Mouse (Mus musculus): ENCODE results near the gene Cyfip1.

Gene Cyfip1

GRCm38 (mm10) chr7:55956054-55956453 lies 114.5 kb downstream of the Cyfip1 start:
- Histone ChIP-seq H3K36me3 (ENCODE audit: control insufficient read depth, insufficient read depth, low read length, poor library complexity, severe bottlenecking) (no peaks in the 10 kb centered on the region), H3K27me3 (ENCODE audit: control insufficient read depth, insufficient read depth, low read length, poor library complexity, severe bottlenecking) (no peaks in the 10 kb centered on the region)
- DNase-seq (ENCODE audit: low read depth, low spot score): no peak

GRCm38 (mm10) chr7:55957178-55957577 lies 115.6 kb downstream of the Cyfip1 start:
- no peak for DNase-seq (ENCODE audit: low read depth, low spot score)
- no peaks in the 10 kb centered on the region for H3K36me3 ChIP-seq (ENCODE audit: control insufficient read depth, insufficient read depth, low read length, poor library complexity, severe bottlenecking)
- no peaks in the 10 kb centered on the region for H3K27me3 ChIP-seq (ENCODE audit: control insufficient read depth, insufficient read depth, low read length, poor library complexity, severe bottlenecking)

GRCm38 (mm10) chr7:55957916-55958315 lies 116.4 kb downstream of the Cyfip1 start:
- H3K27me3 ChIP-seq (ENCODE audit: control insufficient read depth, insufficient read depth, low read length, poor library complexity, severe bottlenecking): no peaks in the 10 kb centered on the region

DNA sequence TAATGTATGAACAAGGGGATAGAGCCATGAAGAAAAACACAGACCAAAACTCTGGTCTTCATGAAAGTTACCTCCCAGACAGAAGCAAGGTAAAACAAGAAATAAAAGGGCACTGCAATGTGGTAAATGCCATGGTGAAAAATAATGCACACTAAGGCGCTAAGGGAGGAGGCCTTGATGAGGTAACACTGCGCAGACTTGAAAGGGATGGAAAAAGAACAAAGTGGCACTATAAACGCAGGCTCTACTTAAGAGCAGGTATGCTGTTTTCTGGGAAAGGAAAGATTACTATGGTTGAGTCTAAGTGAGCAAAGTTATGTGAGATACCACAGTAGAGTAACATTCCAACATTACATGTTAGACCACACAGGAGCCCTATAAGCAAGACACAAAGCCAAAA lies 118.3 kb downstream of the Cyfip1 start:
- Histone ChIP-seq H3K36me3 (ENCODE audit: control insufficient read depth, insufficient read depth, low read length, poor library complexity, severe bottlenecking) (no peaks in the 10 kb centered on the region), H3K27me3 (ENCODE audit: control insufficient read depth, insufficient read depth, low read length, poor library complexity, severe bottlenecking) (no peaks in the 10 kb centered on the region)
- no peak for DNase-seq (ENCODE audit: low read depth, low spot score)

More at GRCm38 (mm10) chr7:55957916-55958315, 116.4 kb downstream of the Cyfip1 start:
- no peaks in the 10 kb centered on the region for H3K36me3 ChIP-seq (ENCODE audit: control insufficient read depth, insufficient read depth, low read length, poor library complexity, severe bottlenecking)
- no peak for DNase-seq (ENCODE audit: low read depth, low spot score)

- H3K27me3 ChIP-seq (ENCODE audit: control insufficient read depth, insufficient read depth, low read length, poor library complexity, severe bottlenecking): no peaks in the 10 kb centered on the region
- no peak for DNase-seq (ENCODE audit: low read depth, low spot score)
Observed at GRCm38 (mm10) chr7:55960506-55960905, 119.0 kb downstream of the Cyfip1 start.

GRCm38 (mm10) chr7:55962004-55962908 lies 120.7 kb downstream of the Cyfip1 start, which contains the start of gene Nipa2:
Nipa2 (minus strand) TSS chr7:55962476.
- H3K36me3 ChIP-seq (ENCODE audit: control insufficient read depth, insufficient read depth, low read length, poor library complexity, severe bottlenecking): no peaks in the 10 kb centered on the region
- H3K27me3 ChIP-seq (ENCODE audit: control insufficient read depth, insufficient read depth, low read length, poor library complexity, severe bottlenecking): no peaks in the 10 kb centered on the region
- peak; percentile 94 for DNase-seq (ENCODE audit: low read depth, low spot score)

More at GRCm38 (mm10) chr7:55960506-55960905, 119.0 kb downstream of the Cyfip1 start:
- no peaks in the 10 kb centered on the region for H3K36me3 ChIP-seq (ENCODE audit: control insufficient read depth, insufficient read depth, low read length, poor library complexity, severe bottlenecking)

DNA sequence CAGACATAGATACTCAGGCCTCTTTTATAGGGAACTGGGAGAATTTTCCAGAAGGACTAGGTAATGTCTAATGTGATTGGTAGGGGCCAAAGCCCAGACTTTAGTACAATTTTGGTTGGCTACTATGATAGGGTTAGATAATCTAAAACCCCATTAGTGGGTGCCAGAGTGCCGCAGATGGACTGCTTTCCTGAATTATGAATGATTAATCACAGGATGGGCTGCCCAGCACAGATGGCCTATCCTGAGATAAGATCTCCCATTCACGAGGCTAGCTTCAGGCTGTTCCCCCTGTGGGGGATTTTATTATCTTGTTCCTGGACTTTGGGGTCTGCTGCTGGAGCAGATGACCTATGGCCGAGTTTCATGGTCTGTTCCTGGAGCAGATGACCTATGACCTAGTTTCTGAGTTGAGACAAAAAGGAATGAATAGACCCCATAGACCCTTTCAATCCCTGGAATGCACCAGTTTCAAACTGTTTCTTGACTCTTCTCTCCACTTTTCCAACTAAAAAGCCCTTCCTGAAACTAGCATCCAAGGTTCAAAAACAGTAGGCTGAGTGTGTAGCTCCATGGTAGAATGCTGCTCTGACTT lies 125.4 kb downstream of the Cyfip1 start:
- H3K27me3 ChIP-seq (ENCODE audit: control insufficient read depth, insufficient read depth, low read length, poor library complexity, severe bottlenecking): no peaks in the 10 kb centered on the region

GRCm38 (mm10) chr7:55968258-55968901 lies 126.8 kb downstream of the Cyfip1 start:
- no peaks in the 10 kb centered on the region for H3K36me3 ChIP-seq (ENCODE audit: control insufficient read depth, insufficient read depth, low read length, poor library complexity, severe bottlenecking)
- peak; percentile 66 for DNase-seq (ENCODE audit: low read depth, low spot score)
- no peaks in the 10 kb centered on the region for H3K27me3 ChIP-seq (ENCODE audit: control insufficient read depth, insufficient read depth, low read length, poor library complexity, severe bottlenecking)

More for the DNA sequence above, 125.4 kb downstream of the Cyfip1 start:
- DNase-seq (ENCODE audit: low read depth, low spot score): no peak
- H3K36me3 ChIP-seq (ENCODE audit: control insufficient read depth, insufficient read depth, low read length, poor library complexity, severe bottlenecking): no peaks in the 10 kb centered on the region

- Histone ChIP-seq H3K27me3 (ENCODE audit: control insufficient read depth, insufficient read depth, low read length, poor library complexity, severe bottlenecking) (no peaks in the 10 kb centered on the region), H3K36me3 (ENCODE audit: control insufficient read depth, insufficient read depth, low read length, poor library complexity, severe bottlenecking) (no peaks in the 10 kb centered on the region)
- DNase-seq (ENCODE audit: low read depth, low spot score): peak; percentile 21
Observed at GRCm38 (mm10) chr7:55969415-55969814, 127.9 kb downstream of the Cyfip1 start.

DNA sequence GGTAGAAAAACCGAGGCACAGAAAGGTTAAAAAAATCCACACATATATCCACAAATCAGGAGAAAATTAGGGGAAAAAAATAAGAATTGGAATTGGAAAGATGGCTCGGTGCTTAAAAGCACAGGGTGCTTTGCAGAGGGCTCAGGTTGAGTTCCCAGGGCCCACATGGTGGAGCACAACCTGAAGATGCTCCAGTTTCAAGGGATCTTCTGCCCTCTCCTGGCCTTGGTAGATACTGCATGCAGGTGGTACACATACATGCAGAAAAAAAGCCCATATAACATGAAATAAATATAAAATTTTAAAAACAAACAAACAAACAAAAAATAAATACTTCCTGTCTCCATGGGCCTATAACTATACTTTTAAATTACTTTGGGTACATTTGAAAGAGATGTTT lies 132.9 kb downstream of the Cyfip1 start:
- H3K36me3 ChIP-seq (ENCODE audit: control insufficient read depth, insufficient read depth, low read length, poor library complexity, severe bottlenecking): no peaks in the 10 kb centered on the region
- no peaks in the 10 kb centered on the region for H3K27me3 ChIP-seq (ENCODE audit: control insufficient read depth, insufficient read depth, low read length, poor library complexity, severe bottlenecking)
- DNase-seq (ENCODE audit: low read depth, low spot score): peak; percentile 34

- Histone ChIP-seq H3K36me3 (ENCODE audit: control insufficient read depth, insufficient read depth, low read length, poor library complexity, severe bottlenecking) (no peaks in the 10 kb centered on the region), H3K27me3 (ENCODE audit: control insufficient read depth, insufficient read depth, low read length, poor library complexity, severe bottlenecking) (no peaks in the 10 kb centered on the region)
- DNase-seq (ENCODE audit: low read depth, low spot score): no peak
Observed at GRCm38 (mm10) chr7:55981511-55981910, 140.0 kb downstream of the Cyfip1 start.

All from splenic B cell, adult 2 months (primary cell).